Mouse (Mus musculus): Measurements from ENCODE around the gene Mapk9. TPM values are rescaled to one million over a fixed set of nuclear protein-coding genes. Genes with fewer than 3 reads are reported as not detected.

Mapk9 gene
- polyA plus RNA-seq, 1 experiment: 11.9 TPM

- H3K36me3 ChIP-seq (ENCODE audit: control insufficient read depth, insufficient read depth, low read length): 0 out of 2 replicates have a peak, but pooled peaks cover 2% of the 10 kb centered on the region
- H3K4me1 ChIP-seq (ENCODE audit: control insufficient read depth, insufficient read depth, insufficient read length): peaks cover 7% of the 10 kb centered on the region
- no peak for DNase-seq (ENCODE audit: low read depth in 1 of 2, low spot score in 2 of 2)
- TF ChIP-seq POLR2A (IDR thresholded peaks at IDR 0.05; ENCODE audit: low read depth, low read length) (no peak), CTCF (IDR thresholded peaks at IDR 0.05; ENCODE audit: extremely low read depth, insufficient read depth, insufficient read length, insufficient replicate concordance) (no peak)
- H3K4me3 ChIP-seq (ENCODE audit: extremely low read depth, insufficient read depth, insufficient read length): peak overlapping the region; percentile 74
- peak overlapping the region; percentile 75 for H3K27ac ChIP-seq (ENCODE audit: insufficient read depth, low read length)
- 4% methylated on average over 26 of the region's 29 CpGs for WGBS
- no peaks in the 10 kb centered on the region for H3K27me3 ChIP-seq (ENCODE audit: control insufficient read depth, insufficient read depth, low read length)
Measured at GRCm38 (mm10) chr11:49847071-49847810, 690 bp downstream of the Mapk9 start.

- Histone ChIP-seq H3K4me3 (ENCODE audit: extremely low read depth, insufficient read depth, insufficient read length) (no peak overlapping the region), H3K27ac (ENCODE audit: insufficient read depth, low read length) (no peak overlapping the region), H3K36me3 (ENCODE audit: control insufficient read depth, insufficient read depth, low read length) (0 out of 2 replicates have a peak, but pooled peaks cover 2% of the 10 kb centered on the region), H3K27me3 (ENCODE audit: control insufficient read depth, insufficient read depth, low read length) (no peaks in the 10 kb centered on the region), H3K4me1 (ENCODE audit: control insufficient read depth, insufficient read depth, insufficient read length) (peaks cover 7% of the 10 kb centered on the region)
- WGBS: 45% methylated on average over 2 of the region's 2 CpGs
- DNase-seq (ENCODE audit: low read depth in 1 of 2, low spot score in 2 of 2): no peak
- TF ChIP-seq POLR2A (IDR thresholded peaks at IDR 0.05; ENCODE audit: low read depth, low read length) (no peak), CTCF (IDR thresholded peaks at IDR 0.05; ENCODE audit: extremely low read depth, insufficient read depth, insufficient read length, insufficient replicate concordance) (no peak)
Measured at GRCm38 (mm10) chr11:49847811-49848078, 1.2 kb downstream of the Mapk9 start.

GRCm38 (mm10) chr11:49848080-49848815, 1.7 kb downstream of the Mapk9 start:
- 42% methylated on average over 4 of the region's 4 CpGs for WGBS
- H3K4me3 ChIP-seq (ENCODE audit: extremely low read depth, insufficient read depth, insufficient read length): no peak overlapping the region
- H3K4me1 ChIP-seq (ENCODE audit: control insufficient read depth, insufficient read depth, insufficient read length): peaks cover 7% of the 10 kb centered on the region
- DNase-seq (ENCODE audit: low read depth in 1 of 2, low spot score in 2 of 2): no peak
- no peak for TF ChIP-seq CTCF (IDR thresholded peaks at IDR 0.05; ENCODE audit: extremely low read depth, insufficient read depth, insufficient read length, insufficient replicate concordance)
- TF ChIP-seq POLR2A (IDR thresholded peaks at IDR 0.05; ENCODE audit: low read depth, low read length): no peak
- H3K36me3 ChIP-seq (ENCODE audit: control insufficient read depth, insufficient read depth, low read length): 0 out of 2 replicates have a peak, but pooled peaks cover 2% of the 10 kb centered on the region
- H3K27me3 ChIP-seq (ENCODE audit: control insufficient read depth, insufficient read depth, low read length): no peaks in the 10 kb centered on the region
- peak overlapping the region; percentile 14 for H3K27ac ChIP-seq (ENCODE audit: insufficient read depth, low read length)

- TF ChIP-seq POLR2A (IDR thresholded peaks at IDR 0.05; ENCODE audit: low read depth, low read length) (no peak), CTCF (IDR thresholded peaks at IDR 0.05; ENCODE audit: extremely low read depth, insufficient read depth, insufficient read length, insufficient replicate concordance) (no peak)
- DNase-seq (ENCODE audit: low read depth in 1 of 2, low spot score in 2 of 2): no peak
- Histone ChIP-seq H3K27ac (ENCODE audit: insufficient read depth, low read length) (no peak overlapping the region), H3K36me3 (ENCODE audit: control insufficient read depth, insufficient read depth, low read length) (peaks cover 2% of the 10 kb centered on the region; the same call in 1 of the 2 replicates), H3K4me1 (ENCODE audit: control insufficient read depth, insufficient read depth, insufficient read length) (peaks cover 7% of the 10 kb centered on the region), H3K4me3 (ENCODE audit: extremely low read depth, insufficient read depth, insufficient read length) (no peak overlapping the region), H3K27me3 (ENCODE audit: control insufficient read depth, insufficient read depth, low read length) (no peaks in the 10 kb centered on the region)
- WGBS: 92% methylated on average over 7 of the region's 7 CpGs
Measured at GRCm38 (mm10) chr11:49850331-49850730, 3.8 kb downstream of the Mapk9 start.

DNA sequence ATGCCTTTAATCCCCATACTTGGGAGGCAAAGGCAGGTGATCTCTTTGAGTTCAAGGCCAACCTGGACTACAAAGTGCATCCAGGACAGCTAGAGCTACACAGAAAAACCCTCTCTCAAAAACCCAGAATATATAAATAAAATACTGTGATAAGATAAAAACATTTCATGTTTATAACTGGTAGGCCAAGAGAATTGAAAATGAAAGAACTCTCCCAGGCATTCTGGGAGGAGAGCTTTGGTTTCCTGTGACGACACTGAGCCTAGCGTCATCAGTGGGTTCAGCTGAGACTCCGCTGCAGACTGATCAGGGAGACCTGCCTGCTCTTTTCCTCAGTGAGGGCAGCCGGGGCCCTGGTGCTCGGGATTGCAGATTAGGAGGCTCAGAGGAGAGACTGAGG, 8.6 kb downstream of the Mapk9 start:
- WGBS: 49% methylated on average over 5 of the region's 5 CpGs
- Histone ChIP-seq H3K36me3 (ENCODE audit: control insufficient read depth, insufficient read depth, low read length) (peaks cover 3% of the 10 kb centered on the region; the same call in 1 of the 2 replicates), H3K4me3 (ENCODE audit: extremely low read depth, insufficient read depth, insufficient read length) (no peak overlapping the region), H3K4me1 (ENCODE audit: control insufficient read depth, insufficient read depth, insufficient read length) (peaks cover 7% of the 10 kb centered on the region), H3K27ac (ENCODE audit: insufficient read depth, low read length) (no peak overlapping the region), H3K27me3 (ENCODE audit: control insufficient read depth, insufficient read depth, low read length) (no peaks in the 10 kb centered on the region)
- TF ChIP-seq POLR2A (IDR thresholded peaks at IDR 0.05; ENCODE audit: low read depth, low read length) (no peak), CTCF (IDR thresholded peaks at IDR 0.05; ENCODE audit: extremely low read depth, insufficient read depth, insufficient read length, insufficient replicate concordance) (no peak)
- no peak for DNase-seq (ENCODE audit: low read depth in 1 of 2, low spot score in 2 of 2)

GRCm38 (mm10) chr11:49861139-49861538, 14.6 kb downstream of the Mapk9 start:
- TF ChIP-seq POLR2A (IDR thresholded peaks at IDR 0.05; ENCODE audit: low read depth, low read length): no peak
- no peak for TF ChIP-seq CTCF (IDR thresholded peaks at IDR 0.05; ENCODE audit: extremely low read depth, insufficient read depth, insufficient read length, insufficient replicate concordance)
- Histone ChIP-seq H3K4me1 (ENCODE audit: control insufficient read depth, insufficient read depth, insufficient read length) (peaks cover 7% of the 10 kb centered on the region), H3K27ac (ENCODE audit: insufficient read depth, low read length) (no peak overlapping the region), H3K4me3 (ENCODE audit: extremely low read depth, insufficient read depth, insufficient read length) (no peak overlapping the region), H3K27me3 (ENCODE audit: control insufficient read depth, insufficient read depth, low read length) (no peaks in the 10 kb centered on the region), H3K36me3 (ENCODE audit: control insufficient read depth, insufficient read depth, low read length) (peaks cover 5% of the 10 kb centered on the region)
- DNase-seq (ENCODE audit: low read depth in 1 of 2, low spot score in 2 of 2): no peak
- 89% methylated on average over 4 of the region's 4 CpGs for WGBS

DNA sequence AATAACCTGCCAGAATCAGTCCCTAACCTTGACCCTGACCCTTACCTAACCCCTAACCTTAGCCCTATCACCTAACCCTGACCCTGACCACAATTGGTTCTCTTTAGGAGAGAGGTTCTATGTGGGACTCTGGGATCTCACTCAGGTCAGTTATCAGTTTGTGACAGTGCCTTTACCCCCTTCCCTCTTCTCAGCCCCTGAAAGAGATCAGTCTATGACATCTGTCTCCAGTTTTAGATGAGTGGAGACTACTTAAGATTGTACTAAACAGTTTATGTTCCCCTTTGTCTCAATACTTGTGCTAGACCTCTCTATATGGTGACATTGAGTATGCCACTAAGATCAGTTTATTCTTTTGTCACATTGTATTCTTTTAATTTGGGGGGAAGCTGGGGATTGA, 17.4 kb downstream of the Mapk9 start:
- H3K27me3 ChIP-seq (ENCODE audit: control insufficient read depth, insufficient read depth, low read length): no peaks in the 10 kb centered on the region
- H3K4me3 ChIP-seq (ENCODE audit: extremely low read depth, insufficient read depth, insufficient read length): no peak overlapping the region
- no peak overlapping the region for H3K27ac ChIP-seq (ENCODE audit: insufficient read depth, low read length)
- TF ChIP-seq CTCF (IDR thresholded peaks at IDR 0.05; ENCODE audit: extremely low read depth, insufficient read depth, insufficient read length, insufficient replicate concordance) (no peak), POLR2A (IDR thresholded peaks at IDR 0.05; ENCODE audit: low read depth, low read length) (no peak)
- peaks cover 3% of the 10 kb centered on the region; the same call in 1 of the 2 replicates for H3K4me1 ChIP-seq (ENCODE audit: control insufficient read depth, insufficient read depth, insufficient read length)
- H3K36me3 ChIP-seq (ENCODE audit: control insufficient read depth, insufficient read depth, low read length): peaks cover 8% of the 10 kb centered on the region
- no peak for DNase-seq (ENCODE audit: low read depth in 1 of 2, low spot score in 2 of 2)

Data from spleen, adult 2 months (tissue).